Comparison of ENCODE assay signal across 8 mouse cellular contexts in genomic region chr14:46787787-46788504, GRCm38 (mm10). TPM values are rescaled to one million over a fixed set of nuclear protein-coding genes. Genes with fewer than 3 reads are reported as not detected.
A peak's percentile ranks its signal among the peaks of the same experiment; 100 is the strongest.
DNase-seq lines count a peak whose midpoint lies in the region; ATAC-seq and TF ChIP-seq lines count a peak whose summit lies in the region.

Cnih1 (minus strand) TSS chr14:46788411.

- peak; percentile 66 for DNase-seq in WW6 (ENCODE audit: low read depth, low spot score)
- DNase-seq in cerebellum, postnatal 4 days (ENCODE audit: low spot score in 2 of 2): peak; percentile 80 to 92
- DNase-seq in gastrocnemius, adult 2 months: peak; percentile 93
- peak; percentile 95 for DNase-seq in hindbrain, postnatal 0 days (ENCODE audit: low spot score)
- peak; percentile 92 to 93 for DNase-seq in left cerebral cortex, adult 2 months (ENCODE audit: extremely low spot score in 1 of 2, low spot score in 2 of 2)
- DNase-seq in right cerebral cortex, adult 2 months (ENCODE audit: low spot score in 2 of 2): peak; percentile 89 to 91
- DNase-seq in urinary bladder, postnatal 14 days (ENCODE audit: low spot score): peak; percentile 90

- peak; percentile 97 for ATAC-seq in hindbrain, postnatal 0 days
- peak; percentile 98 for ATAC-seq in megakaryocyte, adult 5-6 weeks (ENCODE audit: poor library complexity, severe bottlenecking)

- 1% methylated on average over 68 of the region's 86 CpGs for WGBS in hindbrain, postnatal 0 days

- H3K27me3 ChIP-seq in hindbrain, postnatal 0 days (ENCODE audit: insufficient read depth, low read length): no peaks in the 10 kb centered on the region

- intact Hi-C loops in gastrocnemius, adult 2 months (cut with DNase I): loop anchor here (5.0 kb wide), 1 partner anchor 34 kb away; the partner anchor contains the start of gene Gmfb
- intact Hi-C loops in left cerebral cortex, adult 2 months (cut with DNase I): loop anchor here (2.0 kb wide), 1 partner anchor 35 kb away; the partner anchor contains the start of gene Gmfb

- H3K4me2 ChIP-seq in hindbrain, postnatal 0 days (ENCODE audit: low read depth, low read length): peak within 1 kb of the TSS; percentile 75

- H3K36me3 ChIP-seq in hindbrain, postnatal 0 days (ENCODE audit: insufficient read depth, low read length): no peaks in the 10 kb centered on the region

- peak within 1 kb of the TSS; percentile 92 for H3K27ac ChIP-seq in gastrocnemius, adult 2 months
- H3K27ac ChIP-seq in hindbrain, postnatal 0 days: peak within 1 kb of the TSS; percentile 99
- H3K27ac ChIP-seq in left cerebral cortex, adult 2 months: peak within 1 kb of the TSS; percentile 92

- H3K4me3 ChIP-seq in gastrocnemius, adult 2 months: peak within 1 kb of the TSS; percentile 93
- H3K4me3 ChIP-seq in hindbrain, postnatal 0 days (ENCODE audit: low read length): peak within 1 kb of the TSS; percentile 92
- H3K4me3 ChIP-seq in left cerebral cortex, adult 2 months: peak within 1 kb of the TSS; percentile 62

- peaks cover 7% of the 10 kb centered on the region for H3K4me1 ChIP-seq in hindbrain, postnatal 0 days (ENCODE audit: insufficient read depth, low read length)

- no peaks in the 10 kb centered on the region for H3K9me3 ChIP-seq in hindbrain, postnatal 0 days (ENCODE audit: low read length)

- peak within 1 kb of the TSS; percentile 94 for H3K9ac ChIP-seq in hindbrain, postnatal 0 days (replicated peaks; ENCODE audit: low read length)

- TF ChIP-seq CTCF in gastrocnemius, adult 2 months (IDR thresholded peaks at IDR 0.05): peak; percentile 94
- TF ChIP-seq CTCF in hindbrain, postnatal 0 days (IDR thresholded peaks at IDR 0.05; ENCODE audit: low read depth): peak; percentile 63
- TF ChIP-seq CTCF in left cerebral cortex, adult 2 months (IDR thresholded peaks at IDR 0.05): peak; percentile 96

RNA-seq across cellular contexts. Expression of gene Cnih1, which starts in this region (rescaled TPM):
- total RNA-seq in gastrocnemius, adult 2 months (2021): 10 to 100 TPM; 54.7 to 55.2 TPM
- total RNA-seq in hindbrain, postnatal 0 days (2014; rRNA removed): 114 and 123 TPM in 2 replicates
- polyA plus RNA-seq in hindbrain, postnatal 0 days (2015; fragmentation: Nextera tagmentation; extraction: Ambion mirVana): 208 and 214 TPM in 2 replicates
- 10 to 100 TPM; 80.1 to 80.9 TPM for total RNA-seq in left cerebral cortex, adult 2 months (2021)
- total RNA-seq in megakaryocyte, adult 5-6 weeks (2015): 100 and 109 TPM in 2 replicates
- 55.4 and 60.2 TPM in 2 replicates for total RNA-seq in megakaryocyte, adult 5-6 weeks (2017)

Comparison
In these comparisons a context has a peak if more than half of its experiments do, and no peak if none do; other contexts are left out.
1. Peak in every context shown above with its lines: DNase-seq, ATAC-seq, H3K4me3 ChIP-seq and H3K27ac ChIP-seq.